Mouse (Mus musculus): Measurements from ENCODE around the gene Mfsd2a.

The Mfsd2a gene

GRCm38 (mm10) chr4:122933051-122933591 lies 27.9 kb downstream of the Mfsd2a start:
- peak; percentile 42 for DNase-seq

GRCm38 (mm10) chr4:122932239-122932978 lies 28.6 kb downstream of the Mfsd2a start:
- peak; percentile 50 for DNase-seq

GRCm38 (mm10) chr4:122930939-122931590 lies 29.9 kb downstream of the Mfsd2a start:
- DNase-seq = no peak

GRCm38 (mm10) chr4:122923392-122924344 lies 37.3 kb downstream of the Mfsd2a start:
- no peak for DNase-seq

GRCm38 (mm10) chr4:122922841-122923240 lies 38.1 kb downstream of the Mfsd2a start:
- DNase-seq = no peak

- no peak for DNase-seq
Observed at GRCm38 (mm10) chr4:122915985-122916384, 45.0 kb downstream of the Mfsd2a start.

- DNase-seq = no peak
Observed at GRCm38 (mm10) chr4:122914186-122914585, 46.8 kb downstream of the Mfsd2a start.

GRCm38 (mm10) chr4:122912613-122913012 lies 48.4 kb downstream of the Mfsd2a start:
- DNase-seq = peak; percentile 46

- peak; percentile 58 for DNase-seq
Observed at GRCm38 (mm10) chr4:122910577-122910976, 50.4 kb downstream of the Mfsd2a start.

GRCm38 (mm10) chr4:122909572-122910189 lies 51.3 kb downstream of the Mfsd2a start:
- DNase-seq = no peak

- DNase-seq = no peak
Observed at GRCm38 (mm10) chr4:122905359-122905758, 55.6 kb downstream of the Mfsd2a start.

- no peak for DNase-seq
Observed at GRCm38 (mm10) chr4:122903709-122904108, 57.3 kb downstream of the Mfsd2a start.

- peak; percentile 69 for DNase-seq
Observed at GRCm38 (mm10) chr4:122902156-122902555, 58.8 kb downstream of the Mfsd2a start.

GRCm38 (mm10) chr4:122898313-122898712 lies 62.7 kb downstream of the Mfsd2a start:
- DNase-seq = peak; percentile 85

- DNase-seq = no peak
Observed at GRCm38 (mm10) chr4:122897750-122898149, 63.2 kb downstream of the Mfsd2a start.

Data from thymus, postnatal 4 days (tissue).